Mouse (Mus musculus) G1E (cell line): ENCODE measurements around the gene Lrrc42.

Experiments used
- CTCF ChIP-seq: IDR thresholded peaks from 2 replicates; pipeline ENCODE4 v1.5.1; 2012; ENCODE audit warnings: low read depth, low read length, inconsistent platforms, mixed read lengths
- GATA1 ChIP-seq: IDR thresholded peaks from 2 replicates; pipeline ENCODE4 v1.6.1; 2012; ENCODE audit warnings: borderline replicate concordance, low read length, inconsistent platforms, mixed read lengths

- TF ChIP-seq CTCF, result no peak
- no peak for TF ChIP-seq GATA1
These were observed 46.5 kb upstream of the Lrrc42 start for GRCm38 (mm10) chr4:107299779-107300340.
